Mouse (Mus musculus) kidney, postnatal 0 days (tissue): ENCODE measurements around the gene Acot7. TPM values are rescaled to one million over a fixed set of nuclear protein-coding genes. Genes with fewer than 3 reads are reported as not detected.

Experiments used
- ATAC-seq: fragments of 200-750 bp; cut with Nextera tagmentation; replicated peaks from 2 replicates; pipeline ENCODE4 v1.8.0; 2017; ENCODE audit warnings: low read depth, moderate number of reproducible peaks, moderate TSS enrichment, moderate library complexity; ENCODE audit not compliant: low FRiP score
- DNase-seq: peaks from one replicate; pipeline ENCODE4 v3.0.0-alpha.2; 2016; ENCODE audit warnings: low spot score
- H3K27ac ChIP-seq: fragments of 300-500 bp; sonication (generic); 2 replicates; pipeline ENCODE4 v1.5.1; 2014; ENCODE audit warnings: mild to moderate bottlenecking
- H3K27me3 ChIP-seq: fragments of 300-500 bp; sonication (generic); 2 replicates; pipeline ENCODE4 v1.6.1; 2014; ENCODE audit warnings: low read length, mixed read lengths; ENCODE audit not compliant: insufficient read depth
- H3K36me3 ChIP-seq: fragments of 300-500 bp; sonication (generic); 2 replicates; pipeline ENCODE4 v1.6.1; 2014; ENCODE audit warnings: low read length, mixed read lengths; ENCODE audit not compliant: insufficient read depth
- H3K4me1 ChIP-seq: fragments of 300-500 bp; sonication (generic); replicated peaks from 2 replicates; pipeline ENCODE4 v1.6.1; 2014; ENCODE audit warnings: antibody characterized with exemption, low read length, mixed read lengths; ENCODE audit not compliant: insufficient read depth
- H3K4me2 ChIP-seq: fragments of 300-500 bp; sonication (generic); 2 replicates; pipeline ENCODE4 v1.6.1; 2014; ENCODE audit warnings: mild to moderate bottlenecking, low read length, moderate library complexity, mixed read lengths
- H3K4me3 ChIP-seq: fragments of 300-500 bp; sonication (generic); replicated peaks from 2 replicates; pipeline ENCODE4 v1.5.1; 2014; ENCODE audit warnings: low read depth, low read length
- H3K9ac ChIP-seq: fragments of 300-500 bp; sonication (generic); 2 replicates; pipeline ENCODE4 v1.6.1; 2014; ENCODE audit warnings: low read depth, low read length
- H3K9me3 ChIP-seq: fragments of 300-500 bp; sonication (generic); replicated peaks from 2 replicates; pipeline ENCODE4 v1.6.1; 2016; ENCODE audit warnings: low read length, inconsistent platforms, mixed read lengths
- CTCF ChIP-seq: IDR thresholded peaks from 2 replicates; pipeline ENCODE4 v1.5.1; 2016; ENCODE audit warnings: antibody characterized with exemption, low read depth, mild to moderate bottlenecking, moderate library complexity
- WGBS: fragments of 180-500 bp; shearing (Covaris S2); extraction: QIAGEN DNeasy Blood & Tissue Kit; methylation state at CpG from one replicate; pipeline ENCODE4 v1.1.7; 2014; 5-methylcytosine and 5-hydroxymethylcytosine counted together
- polyA plus RNA-seq: library from polyadenylated mRNA; unstranded; fragments of >200 nt; fragmentation: Nextera tagmentation; extraction: Ambion mirVana; gene quantifications from 2 replicates; pipeline ENCODE4 v1.2.1, GENCODE M21; 2015

Acot7 gene
- polyA plus RNA-seq, 1 experiment from 2014 or later: 56.4 TPM

GRCm38 (mm10) chr4:152283186-152283950 is 105.4 kb downstream of the Acot7 start:
- H3K27ac ChIP-seq: no peak overlapping the region
- H3K4me2 ChIP-seq: peak overlapping the region; percentile 46
- WGBS: 7% methylated on average over 70 of the region's 70 CpGs
- H3K36me3 ChIP-seq: no peaks in the 10 kb centered on the region
- H3K27me3 ChIP-seq: peaks cover 58% of the 10 kb centered on the region
- H3K9ac ChIP-seq: no peak overlapping the region
- DNase-seq (peak; percentile 87), ATAC-seq (peak; percentile 72)
- peak; percentile 93 for TF ChIP-seq CTCF
- H3K9me3 ChIP-seq: no peaks in the 10 kb centered on the region
- peak overlapping the region; percentile 1; the same call in 1 of the 2 replicates for H3K4me3 ChIP-seq
- H3K4me1 ChIP-seq: 0 out of 2 replicates have a peak, but pooled peaks cover 5% of the 10 kb centered on the region

DNA sequence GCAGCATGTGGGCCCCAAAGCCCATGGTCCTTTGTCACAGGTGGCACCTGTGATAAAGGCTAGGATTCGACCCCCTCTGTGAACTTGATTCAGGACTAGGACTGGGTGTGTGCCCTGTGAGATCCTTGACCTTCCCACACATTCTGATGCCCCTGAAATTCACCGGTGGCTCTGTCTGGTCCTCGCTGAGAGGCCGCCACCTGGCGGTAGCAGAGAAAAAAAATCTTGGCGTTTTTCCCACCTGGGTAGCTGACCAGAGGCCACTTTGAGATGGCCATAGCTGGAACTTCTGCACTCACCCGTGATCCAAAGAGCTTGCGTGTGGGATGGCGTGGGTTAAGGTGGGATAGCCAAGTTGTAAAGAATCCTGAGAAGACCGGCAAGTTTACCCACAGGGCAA is 107.6 kb downstream of the Acot7 start:
- ATAC-seq (no peak), DNase-seq (peak; percentile 76)
- Histone ChIP-seq H3K4me1 (0 out of 2 replicates have a peak, but pooled peaks cover 5% of the 10 kb centered on the region), H3K4me2 (no peak overlapping the region), H3K4me3 (no peak overlapping the region), H3K9me3 (no peaks in the 10 kb centered on the region), H3K36me3 (no peaks in the 10 kb centered on the region), H3K27ac (no peak overlapping the region), H3K27me3 (peaks cover 73% of the 10 kb centered on the region), H3K9ac (no peak overlapping the region)
- TF ChIP-seq CTCF: peak; percentile 78
- 3% methylated on average over 10 of the region's 10 CpGs for WGBS

GRCm38 (mm10) chr4:152286183-152286582 is 108.2 kb downstream of the Acot7 start:
- Histone ChIP-seq H3K4me3 (no peak overlapping the region), H3K9me3 (no peaks in the 10 kb centered on the region), H3K4me2 (no peak overlapping the region), H3K27ac (no peak overlapping the region), H3K9ac (no peak overlapping the region), H3K27me3 (peaks cover 80% of the 10 kb centered on the region), H3K36me3 (no peaks in the 10 kb centered on the region), H3K4me1 (0 out of 2 replicates have a peak, but pooled peaks cover 5% of the 10 kb centered on the region)
- WGBS: 2% methylated on average over 31 of the region's 32 CpGs
- TF ChIP-seq CTCF: no peak
- no peak for DNase-seq
- ATAC-seq: no peak

DNA sequence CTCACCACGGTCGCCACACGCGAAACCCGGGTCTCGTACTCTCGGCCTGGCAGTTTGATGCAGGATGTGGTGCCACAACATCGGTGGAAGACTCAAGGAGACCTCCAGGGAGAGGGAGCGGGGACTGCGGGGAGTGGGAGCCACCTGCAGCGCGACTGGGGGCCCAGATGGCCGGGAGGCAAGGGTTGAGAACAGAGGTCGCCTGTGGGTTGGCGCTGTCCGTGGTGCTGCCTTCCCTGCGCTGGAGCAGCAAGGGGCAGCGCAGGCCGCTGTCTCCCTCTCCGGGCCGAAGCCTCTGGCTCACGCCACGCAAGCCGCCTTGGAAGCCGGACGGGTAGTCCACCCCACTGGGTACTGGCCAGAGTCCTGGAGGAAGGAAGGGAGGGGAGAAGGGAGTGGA is 109.0 kb downstream of the Acot7 start:
- H3K4me3 ChIP-seq: no peak overlapping the region
- 0 out of 2 replicates have a peak, but pooled peaks cover 5% of the 10 kb centered on the region for H3K4me1 ChIP-seq
- ATAC-seq (no peak; the same call in 1 of the 2 replicates), DNase-seq (peak; percentile 71)
- TF ChIP-seq CTCF: no peak
- 4% methylated on average over 26 of the region's 26 CpGs for WGBS
- H3K27me3 ChIP-seq: peaks cover 85% of the 10 kb centered on the region
- no peak overlapping the region for H3K4me2 ChIP-seq
- no peaks in the 10 kb centered on the region for H3K36me3 ChIP-seq
- H3K27ac ChIP-seq: no peak overlapping the region
- no peak overlapping the region for H3K9ac ChIP-seq
- H3K9me3 ChIP-seq: no peaks in the 10 kb centered on the region

- 10% methylated on average over 19 of the region's 19 CpGs for WGBS
- no peak overlapping the region for H3K4me3 ChIP-seq
Observed at GRCm38 (mm10) chr4:152287317-152288120, 109.6 kb downstream of the Acot7 start.

GRCm38 (mm10) chr4:152288398-152288945 is 110.5 kb downstream of the Acot7 start:
- H3K4me1 ChIP-seq: peaks cover 5% of the 10 kb centered on the region; the same call in 1 of the 2 replicates
- peaks cover 72% of the 10 kb centered on the region for H3K27me3 ChIP-seq
- H3K36me3 ChIP-seq: no peaks in the 10 kb centered on the region
- WGBS: 46% methylated on average over 18 of the region's 18 CpGs
- H3K4me3 ChIP-seq: no peak overlapping the region
- H3K9ac ChIP-seq: no peak overlapping the region
- no peaks in the 10 kb centered on the region for H3K9me3 ChIP-seq
- DNase-seq: no peak
- no peak overlapping the region for H3K4me2 ChIP-seq
- no peak for TF ChIP-seq CTCF
- no peak overlapping the region for H3K27ac ChIP-seq
- no peak for ATAC-seq

More at GRCm38 (mm10) chr4:152287317-152288120, 109.6 kb downstream of the Acot7 start:
- ATAC-seq (no peak), DNase-seq (no peak)
- no peak overlapping the region for H3K27ac ChIP-seq
- H3K9me3 ChIP-seq: no peaks in the 10 kb centered on the region
- no peaks in the 10 kb centered on the region for H3K36me3 ChIP-seq
- no peak for TF ChIP-seq CTCF
- peaks cover 8% of the 10 kb centered on the region; the same call in 1 of the 2 replicates for H3K4me1 ChIP-seq
- peaks cover 81% of the 10 kb centered on the region for H3K27me3 ChIP-seq
- no peak overlapping the region for H3K9ac ChIP-seq
- no peak overlapping the region for H3K4me2 ChIP-seq
